Mouse (Mus musculus) midbrain, embryonic 15.5 days (tissue): ENCODE results near the gene Cd101. TPM values are rescaled to one million over a fixed set of nuclear protein-coding genes. Genes with fewer than 3 reads are reported as not detected.

Source experiments
- ATAC-seq: fragments of 200-750 bp; cut with Nextera tagmentation; replicated peaks from 2 replicates; pipeline ENCODE4 v1.8.0; 2017; ENCODE audit warnings: moderate TSS enrichment
- H3K27ac ChIP-seq: fragments of 300-500 bp; sonication (generic); 2 replicates; pipeline ENCODE4 v1.5.1; 2015; ENCODE audit warnings: mild to moderate bottlenecking, inconsistent platforms
- H3K27me3 ChIP-seq: fragments of 300-500 bp; sonication (generic); replicated peaks from 2 replicates; pipeline ENCODE4 v1.6.1; 2015; ENCODE audit warnings: inconsistent platforms
- H3K36me3 ChIP-seq: fragments of 300-500 bp; sonication (generic); replicated peaks from 2 replicates; pipeline ENCODE4 v1.6.1; 2015; ENCODE audit warnings: inconsistent platforms
- H3K4me1 ChIP-seq: fragments of 300-500 bp; sonication (generic); 2 replicates; pipeline ENCODE4 v1.6.1; 2015; ENCODE audit warnings: inconsistent platforms
- H3K4me2 ChIP-seq: fragments of 300-500 bp; sonication (generic); 2 replicates; pipeline ENCODE4 v1.6.1; 2015; ENCODE audit warnings: inconsistent platforms, mild to moderate bottlenecking, moderate library complexity
- H3K4me3 ChIP-seq: fragments of 300-500 bp; sonication (generic); 2 replicates; pipeline ENCODE4 v1.5.1; 2015; ENCODE audit warnings: mild to moderate bottlenecking, inconsistent platforms
- H3K9ac ChIP-seq: fragments of 300-500 bp; sonication (generic); 2 replicates; pipeline ENCODE4 v1.6.1; 2015; ENCODE audit warnings: mild to moderate bottlenecking, inconsistent platforms
- H3K9me3 ChIP-seq: fragments of 300-500 bp; sonication (generic); 2 replicates; pipeline ENCODE4 v1.6.1; 2016; ENCODE audit warnings: inconsistent platforms
- WGBS: fragments of 180-500 bp; shearing (Covaris S2); methylation state at CpG from one replicate; pipeline ENCODE4 v1.1.7; 2015; ENCODE audit warnings: mixed read lengths; 5-methylcytosine and 5-hydroxymethylcytosine counted together
- polyA plus RNA-seq: library from polyadenylated mRNA; unstranded; fragments of >200 nt; fragmentation: Nextera tagmentation; extraction: Ambion mirVana; gene quantifications from 2 replicates; pipeline ENCODE4 v1.2.1, GENCODE M21; 2015

Cd101 gene
- polyA plus RNA-seq, 1 experiment from 2014 or later, result not detected

DNA sequence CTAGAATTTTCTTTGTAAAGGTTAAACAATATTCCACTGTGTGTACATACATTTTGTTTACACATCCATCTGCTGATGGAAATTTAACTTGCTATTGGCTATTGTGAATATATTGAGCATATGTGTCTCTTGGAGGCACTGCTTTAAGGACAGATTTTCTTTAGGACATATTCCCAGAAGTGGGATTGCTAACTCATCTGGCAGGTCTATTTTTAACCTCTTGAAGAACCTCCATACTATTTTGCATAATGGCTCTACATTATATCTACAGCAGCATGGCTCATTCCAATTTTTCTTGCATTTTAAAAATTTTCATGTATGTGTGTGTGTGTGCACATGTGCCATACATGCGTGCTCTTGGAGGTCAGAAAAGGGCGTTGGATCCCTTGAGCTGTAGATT is 6.6 kb upstream of the Cd101 start:
- no peak overlapping the region for H3K27ac ChIP-seq
- H3K9me3 ChIP-seq, result no peaks in the 10 kb centered on the region
- no peaks in the 10 kb centered on the region for H3K36me3 ChIP-seq
- H3K9ac ChIP-seq, result no peak overlapping the region
- H3K27me3 ChIP-seq, result no peaks in the 10 kb centered on the region
- ATAC-seq, result no peak
- 98% methylated on average over 2 of the region's 2 CpGs for WGBS
- no peak overlapping the region for H3K4me3 ChIP-seq
- H3K4me1 ChIP-seq, result no peaks in the 10 kb centered on the region
- no peak overlapping the region for H3K4me2 ChIP-seq

DNA sequence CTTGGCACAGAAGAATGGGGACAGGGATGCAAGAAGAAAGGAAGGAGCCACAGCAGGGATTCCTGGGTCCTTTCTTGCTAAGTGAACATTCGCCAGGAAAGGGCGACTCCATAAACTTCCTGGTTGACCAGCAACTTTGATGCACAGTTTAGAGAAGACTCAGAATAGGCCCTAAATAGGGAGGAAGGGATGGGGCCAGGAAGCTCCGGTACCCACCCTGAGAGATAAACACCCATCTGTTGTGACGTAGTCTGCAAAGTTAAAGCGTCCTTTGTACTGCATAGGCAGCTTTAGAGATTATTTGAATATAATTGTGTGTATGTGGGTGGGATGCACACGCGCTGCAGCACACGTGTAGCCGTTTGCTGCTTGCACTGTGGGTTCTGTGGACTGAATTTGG is 5.2 kb upstream of the Cd101 start:
- no peaks in the 10 kb centered on the region for H3K27me3 ChIP-seq
- ATAC-seq, result no peak
- no peaks in the 10 kb centered on the region for H3K9me3 ChIP-seq
- WGBS, result 93% methylated on average over 9 of the region's 9 CpGs
- no peak overlapping the region for H3K4me2 ChIP-seq
- no peaks in the 10 kb centered on the region for H3K4me1 ChIP-seq
- H3K36me3 ChIP-seq, result no peaks in the 10 kb centered on the region
- H3K27ac ChIP-seq, result no peak overlapping the region
- H3K9ac ChIP-seq, result no peak overlapping the region
- no peak overlapping the region for H3K4me3 ChIP-seq

DNA sequence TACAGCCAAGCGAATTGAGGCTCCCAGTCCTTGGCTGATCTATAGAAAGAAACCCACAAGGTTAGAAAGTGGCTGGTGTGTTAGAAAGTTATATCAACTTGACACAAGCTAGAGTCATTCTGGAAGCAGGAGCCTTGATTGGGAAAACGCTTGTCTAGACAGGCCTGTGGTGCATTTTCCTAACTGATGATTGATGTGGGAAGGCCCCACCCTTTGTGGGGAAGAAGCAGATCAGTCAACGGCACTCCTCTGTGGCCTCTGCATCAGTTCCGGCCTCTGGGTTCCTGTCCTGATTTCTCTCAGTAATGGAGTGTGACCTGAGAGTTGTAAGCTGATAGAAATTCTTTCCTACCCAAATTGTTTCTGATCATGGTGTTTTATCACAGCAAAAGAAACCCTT is 4.3 kb upstream of the Cd101 start:
- Histone ChIP-seq H3K36me3 (no peaks in the 10 kb centered on the region), H3K4me3 (no peak overlapping the region), H3K4me1 (no peaks in the 10 kb centered on the region), H3K27ac (no peak overlapping the region), H3K4me2 (no peak overlapping the region), H3K9ac (no peak overlapping the region), H3K27me3 (no peaks in the 10 kb centered on the region), H3K9me3 (no peaks in the 10 kb centered on the region)
- 76% methylated on average over 4 of the region's 4 CpGs for WGBS
- no peak for ATAC-seq

DNA sequence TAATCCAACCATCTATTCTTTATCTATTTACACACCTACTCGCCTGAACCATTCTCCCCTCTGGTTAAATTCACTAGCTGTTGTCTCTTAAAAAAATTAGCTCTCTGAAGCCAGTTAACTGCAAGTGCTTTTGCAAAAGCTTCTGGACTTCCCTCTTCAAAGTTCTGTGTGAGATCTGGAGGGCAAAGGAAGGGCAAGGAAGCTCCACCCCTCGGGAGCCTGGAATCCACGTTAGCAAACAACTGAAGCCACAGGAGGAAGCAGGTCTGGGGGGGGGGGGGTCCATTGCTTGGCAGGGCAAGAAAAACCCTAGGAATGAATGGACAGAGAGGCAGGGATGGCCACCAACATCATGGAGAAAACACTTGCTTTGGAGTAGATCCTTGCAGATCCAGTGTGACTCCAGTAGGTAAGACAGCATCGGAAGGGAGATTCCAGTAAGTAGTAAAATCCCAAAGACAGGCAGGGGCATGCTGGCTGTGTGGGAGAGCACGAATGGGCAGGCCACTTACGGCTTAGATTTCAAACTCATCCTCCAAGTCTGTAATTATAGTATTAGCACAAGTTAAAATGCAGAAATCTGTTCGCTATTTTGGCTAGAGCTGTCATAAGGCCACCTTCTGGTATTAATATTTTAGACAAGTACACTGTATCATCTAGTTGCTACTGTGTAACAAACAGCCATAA is 2.2 kb upstream of the Cd101 start:
- H3K9ac ChIP-seq, result no peak overlapping the region
- WGBS, result 71% methylated on average over 7 of the region's 7 CpGs
- no peaks in the 10 kb centered on the region for H3K36me3 ChIP-seq
- H3K4me3 ChIP-seq, result no peak overlapping the region
- no peak overlapping the region for H3K4me2 ChIP-seq
- H3K27ac ChIP-seq, result no peak overlapping the region
- no peaks in the 10 kb centered on the region for H3K27me3 ChIP-seq
- no peak for ATAC-seq
- H3K9me3 ChIP-seq, result no peaks in the 10 kb centered on the region
- no peaks in the 10 kb centered on the region for H3K4me1 ChIP-seq

DNA sequence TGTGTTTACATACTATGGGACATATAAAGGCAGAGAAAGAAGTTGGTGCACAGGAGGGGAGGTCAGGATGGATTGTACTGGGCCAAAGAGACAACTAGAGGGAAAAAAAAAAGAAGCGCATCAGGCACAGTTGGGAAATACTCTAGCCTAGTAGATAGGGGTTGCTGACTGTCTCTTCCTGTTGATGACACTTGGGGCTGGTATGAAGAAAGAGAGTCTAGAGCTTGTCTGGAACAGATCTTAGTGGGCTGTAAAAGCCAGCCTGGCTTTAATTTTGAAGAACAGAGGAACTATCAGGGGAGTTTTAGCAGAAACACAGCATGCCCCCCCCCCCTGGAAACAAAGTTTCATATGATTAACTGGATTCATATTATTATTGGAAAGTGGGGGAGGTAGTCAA is 1.3 kb upstream of the Cd101 start:
- H3K4me1 ChIP-seq, result no peaks in the 10 kb centered on the region
- 91% methylated on average over 1 of the region's 1 CpGs for WGBS
- H3K4me2 ChIP-seq, result no peak overlapping the region
- ATAC-seq, result no peak
- no peaks in the 10 kb centered on the region for H3K9me3 ChIP-seq
- H3K27me3 ChIP-seq, result no peaks in the 10 kb centered on the region
- no peak overlapping the region for H3K9ac ChIP-seq
- no peak overlapping the region for H3K4me3 ChIP-seq
- H3K27ac ChIP-seq, result no peak overlapping the region
- H3K36me3 ChIP-seq, result no peaks in the 10 kb centered on the region

DNA sequence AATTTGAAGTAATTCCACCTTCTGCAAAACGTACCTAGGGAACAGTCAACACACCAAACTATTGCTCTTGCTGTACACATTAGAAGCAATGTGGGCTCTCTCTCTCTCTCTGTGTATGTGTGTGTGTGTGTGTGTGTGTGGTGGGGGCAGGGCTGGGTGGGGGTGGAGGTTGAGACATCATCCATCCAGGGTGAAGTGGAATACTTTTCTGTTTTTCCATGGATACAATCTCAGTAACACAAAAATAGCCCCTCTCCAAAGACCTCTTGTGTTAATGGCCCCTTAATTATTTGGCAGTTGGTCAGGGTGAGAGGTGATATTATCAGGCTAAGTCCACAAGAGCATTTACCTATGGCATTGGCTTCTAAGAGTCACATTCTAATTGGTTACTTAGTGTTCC is 2.6 kb downstream of the Cd101 start:
- H3K4me3 ChIP-seq, result no peak overlapping the region
- H3K9me3 ChIP-seq, result no peaks in the 10 kb centered on the region
- H3K4me2 ChIP-seq, result no peak overlapping the region
- no peaks in the 10 kb centered on the region for H3K4me1 ChIP-seq
- 79% methylated on average over 1 of the region's 1 CpGs for WGBS
- ATAC-seq, result no peak
- no peak overlapping the region for H3K9ac ChIP-seq
- no peaks in the 10 kb centered on the region for H3K27me3 ChIP-seq
- H3K27ac ChIP-seq, result no peak overlapping the region
- no peaks in the 10 kb centered on the region for H3K36me3 ChIP-seq

DNA sequence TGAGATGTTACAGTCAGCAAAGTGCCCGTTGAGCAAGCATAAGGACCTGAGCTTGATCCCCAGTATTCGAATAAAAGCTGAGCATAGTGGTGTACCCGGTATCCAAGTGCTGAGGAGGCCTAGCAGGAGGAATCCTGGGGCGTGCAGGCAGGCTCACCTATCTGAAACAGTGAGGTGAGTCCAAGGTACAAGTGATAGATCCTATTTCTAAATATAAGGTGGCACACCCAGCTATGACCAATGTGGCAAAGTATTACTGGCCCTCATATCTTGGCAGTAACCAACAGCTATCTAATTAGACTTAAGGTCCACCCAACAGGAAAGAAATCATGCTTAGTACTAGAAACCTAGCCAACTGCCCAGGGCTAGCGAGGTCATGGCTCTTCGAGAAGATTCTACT is 6.4 kb downstream of the Cd101 start:
- no peak overlapping the region for H3K27ac ChIP-seq
- no peak overlapping the region for H3K4me2 ChIP-seq
- ATAC-seq, result no peak
- H3K4me1 ChIP-seq, result no peaks in the 10 kb centered on the region
- H3K9ac ChIP-seq, result no peak overlapping the region
- H3K36me3 ChIP-seq, result no peaks in the 10 kb centered on the region
- no peak overlapping the region for H3K4me3 ChIP-seq
- WGBS, result 86% methylated on average over 6 of the region's 6 CpGs
- H3K9me3 ChIP-seq, result no peaks in the 10 kb centered on the region
- H3K27me3 ChIP-seq, result no peaks in the 10 kb centered on the region

DNA sequence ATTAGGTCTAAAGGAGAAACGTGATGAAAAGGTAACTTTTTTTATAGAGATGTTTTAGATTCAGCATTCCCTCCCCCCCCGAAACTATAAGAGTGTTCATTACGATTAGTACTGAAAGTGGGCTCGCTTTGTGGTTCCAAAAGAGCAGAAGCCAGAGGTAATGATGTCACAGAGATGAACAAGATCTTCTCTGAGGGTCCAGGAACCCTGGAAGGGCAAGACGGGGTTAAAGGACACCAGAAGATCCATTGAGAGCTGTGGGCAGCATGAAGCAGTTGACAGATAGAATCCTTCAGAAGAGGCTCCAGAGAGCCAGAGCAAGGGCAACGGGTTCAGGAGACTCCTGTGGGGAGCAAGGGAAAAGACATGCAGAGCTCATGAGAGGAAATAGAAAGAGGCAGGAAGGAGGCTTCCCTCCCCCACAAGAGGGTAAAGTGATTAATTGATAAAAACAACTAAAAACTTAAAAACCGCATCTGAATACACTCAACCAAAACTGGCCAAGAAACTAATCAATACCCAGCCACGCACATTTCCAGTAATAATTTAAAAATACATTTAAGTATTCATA is 7.8 kb downstream of the Cd101 start:
- H3K4me1 ChIP-seq, result no peaks in the 10 kb centered on the region
- H3K4me2 ChIP-seq, result no peak overlapping the region
- no peak overlapping the region for H3K27ac ChIP-seq
- no peak overlapping the region for H3K4me3 ChIP-seq
- H3K27me3 ChIP-seq, result no peaks in the 10 kb centered on the region
- 80% methylated on average over 8 of the region's 8 CpGs for WGBS
- H3K9me3 ChIP-seq, result no peaks in the 10 kb centered on the region
- ATAC-seq, result no peak
- H3K36me3 ChIP-seq, result no peaks in the 10 kb centered on the region
- no peak overlapping the region for H3K9ac ChIP-seq

DNA sequence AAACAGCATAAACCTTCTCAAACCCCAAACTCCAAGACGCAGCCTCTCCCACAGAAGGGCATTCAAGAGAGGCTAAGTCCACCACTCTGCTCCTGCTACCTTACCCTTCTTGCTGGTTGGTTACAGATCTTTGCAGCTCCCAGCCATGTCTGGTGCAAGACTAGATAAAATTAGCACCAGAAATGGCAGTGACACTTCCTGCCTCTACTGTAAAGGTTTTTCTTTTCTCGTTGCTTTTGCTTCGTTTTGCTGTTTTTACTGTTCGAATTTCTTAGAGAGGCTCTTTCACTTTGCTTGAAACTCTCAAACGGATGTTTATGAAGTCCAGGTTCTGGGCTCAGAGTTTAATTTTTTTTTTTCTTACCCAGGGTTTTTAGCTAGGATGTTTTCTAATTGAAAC is 8.3 kb downstream of the Cd101 start:
- no peak for ATAC-seq
- H3K36me3 ChIP-seq, result no peaks in the 10 kb centered on the region
- no peak overlapping the region for H3K27ac ChIP-seq
- H3K9me3 ChIP-seq, result no peaks in the 10 kb centered on the region
- 91% methylated on average over 5 of the region's 5 CpGs for WGBS
- no peak overlapping the region for H3K4me3 ChIP-seq
- no peaks in the 10 kb centered on the region for H3K27me3 ChIP-seq
- no peak overlapping the region for H3K9ac ChIP-seq
- no peaks in the 10 kb centered on the region for H3K4me1 ChIP-seq
- H3K4me2 ChIP-seq, result no peak overlapping the region

DNA sequence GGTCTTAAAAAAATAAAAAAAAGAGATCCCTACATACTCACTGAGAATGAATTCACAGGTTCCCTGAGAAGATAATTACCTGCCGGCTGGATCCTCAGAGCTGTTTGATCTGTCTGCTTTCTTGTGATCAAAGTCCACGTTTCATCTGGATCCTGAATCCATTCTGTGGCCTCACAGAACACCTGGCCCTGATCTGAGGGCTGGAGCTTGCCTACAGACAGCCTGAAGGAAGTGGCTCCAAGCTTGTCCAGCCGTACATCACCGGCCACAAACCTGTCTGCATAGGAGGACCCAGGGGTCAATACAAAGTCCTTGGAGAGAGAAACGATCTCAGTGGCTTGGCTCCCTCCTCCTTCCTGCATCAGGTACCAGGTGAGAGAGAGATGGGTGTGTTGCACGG is 10.9 kb downstream of the Cd101 start:
- Histone ChIP-seq H3K4me3 (no peak overlapping the region), H3K4me1 (no peaks in the 10 kb centered on the region), H3K36me3 (no peaks in the 10 kb centered on the region), H3K9ac (no peak overlapping the region), H3K9me3 (no peaks in the 10 kb centered on the region), H3K27me3 (no peaks in the 10 kb centered on the region), H3K27ac (no peak overlapping the region), H3K4me2 (no peak overlapping the region)
- no peak for ATAC-seq
- 79% methylated on average over 6 of the region's 6 CpGs for WGBS

DNA sequence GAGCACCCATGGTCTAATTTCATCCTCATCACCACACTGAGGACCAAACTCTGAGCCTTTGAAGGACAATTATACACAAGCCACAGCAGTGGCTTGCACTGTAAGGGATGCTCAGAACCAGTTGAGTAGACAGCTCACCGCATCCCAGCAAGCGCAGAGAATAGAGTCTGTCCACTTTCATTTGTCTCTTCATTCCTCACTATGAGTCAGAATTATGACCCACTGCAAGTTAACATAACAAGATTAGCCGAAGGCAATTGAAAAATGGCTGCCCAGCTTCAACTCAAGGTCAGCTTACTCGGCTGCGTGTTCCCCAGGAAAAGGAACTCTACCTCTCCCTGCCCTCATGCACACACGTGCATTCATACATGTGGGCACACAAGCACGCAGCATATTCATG is 13.3 kb downstream of the Cd101 start:
- H3K9me3 ChIP-seq, result no peaks in the 10 kb centered on the region
- H3K4me3 ChIP-seq, result no peak overlapping the region
- H3K27ac ChIP-seq, result no peak overlapping the region
- no peaks in the 10 kb centered on the region for H3K4me1 ChIP-seq
- H3K36me3 ChIP-seq, result no peaks in the 10 kb centered on the region
- H3K27me3 ChIP-seq, result no peaks in the 10 kb centered on the region
- no peak overlapping the region for H3K4me2 ChIP-seq
- no peak overlapping the region for H3K9ac ChIP-seq
- ATAC-seq, result no peak
- 86% methylated on average over 7 of the region's 7 CpGs for WGBS

DNA sequence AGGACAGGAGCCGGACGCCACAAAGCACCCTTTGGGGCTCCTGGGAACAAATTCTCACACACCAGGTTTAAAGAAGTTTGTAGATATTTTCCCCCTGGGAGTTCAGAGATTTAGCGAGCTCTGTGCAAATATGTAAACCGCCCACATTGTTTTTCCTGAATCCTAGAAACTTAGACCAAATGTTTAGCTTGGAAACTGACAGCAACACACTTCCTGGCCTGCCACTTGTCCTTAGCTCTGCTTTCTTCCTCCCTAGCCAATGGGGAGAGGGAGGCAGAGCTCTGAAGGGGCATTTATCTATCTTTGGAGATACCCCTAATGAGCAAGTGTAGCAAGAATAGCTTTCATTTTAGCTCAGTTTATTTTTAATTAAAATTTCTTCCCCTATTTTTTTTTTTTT is 14.1 kb downstream of the Cd101 start:
- Histone ChIP-seq H3K9ac (no peak overlapping the region), H3K27ac (no peak overlapping the region), H3K9me3 (no peaks in the 10 kb centered on the region), H3K27me3 (no peaks in the 10 kb centered on the region), H3K4me3 (no peak overlapping the region), H3K4me1 (no peaks in the 10 kb centered on the region), H3K36me3 (no peaks in the 10 kb centered on the region), H3K4me2 (no peak overlapping the region)
- no peak for ATAC-seq
- WGBS, result 48% methylated on average over 4 of the region's 4 CpGs

DNA sequence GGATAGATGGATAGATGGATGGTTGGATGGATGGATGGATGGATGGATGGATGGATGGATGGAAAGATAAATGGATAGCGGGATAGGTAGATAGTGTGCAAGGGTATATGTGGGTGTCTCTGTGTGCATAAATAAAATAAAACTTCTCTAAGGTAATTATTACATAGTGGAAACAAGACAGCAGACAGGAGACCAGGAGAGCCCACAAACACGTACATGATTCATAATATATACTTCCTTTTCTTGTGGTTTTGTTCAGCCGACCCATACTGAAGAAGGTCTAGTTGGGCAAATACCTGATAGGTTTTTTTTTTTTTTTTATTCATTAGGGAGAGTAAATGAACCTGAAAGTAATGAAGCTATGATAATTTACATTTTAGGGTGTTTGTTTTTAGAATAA is 15.8 kb downstream of the Cd101 start:
- WGBS, result 94% methylated on average over 3 of the region's 3 CpGs
- H3K4me2 ChIP-seq, result no peak overlapping the region

More for the DNA sequence above, 15.8 kb downstream of the Cd101 start:
- no peak overlapping the region for H3K4me3 ChIP-seq
- no peaks in the 10 kb centered on the region for H3K36me3 ChIP-seq
- H3K27me3 ChIP-seq, result no peaks in the 10 kb centered on the region
- no peaks in the 10 kb centered on the region for H3K9me3 ChIP-seq
- H3K27ac ChIP-seq, result no peak overlapping the region
- no peak overlapping the region for H3K9ac ChIP-seq
- H3K4me1 ChIP-seq, result no peaks in the 10 kb centered on the region
- ATAC-seq, result no peak
